ENCODE assay signal across 25 mouse cellular contexts in genomic region chr5:132274098-132274898, GRCm38 (mm10).
A peak's percentile ranks its signal among the peaks of the same experiment; 100 is the strongest.
DNase-seq lines count a peak whose midpoint lies in the region; ATAC-seq lines count a peak whose summit lies in the region.
"Had no signal": no experiment of that assay in that cellular context is flagged by ENCODE, and none has a peak within 500 bp of the region (broad histone marks: within the 10 kb centered on the region; RNA-seq: fewer than 3 reads in every experiment).

No protein-coding gene starts in this region.

- H3K36me3 ChIP-seq in forebrain, embryonic 12.5 days (replicated peaks): no peaks in the 10 kb centered on the region
- H3K36me3 ChIP-seq in forebrain, embryonic 10.5 days (replicated peaks): no peaks in the 10 kb centered on the region
- H3K36me3 ChIP-seq in kidney, embryonic 16.5 days (ENCODE audit: insufficient read depth, low read length): no peaks in the 10 kb centered on the region
- H3K36me3 ChIP-seq in limb, embryonic 13.5 days: no peaks in the 10 kb centered on the region
- H3K36me3 ChIP-seq: embryonic facial prominence, embryonic 10.5 days; intestine, embryonic 15.5 days; liver, embryonic 13.5 days; midbrain, embryonic 15.5 days had no signal

- WGBS in forebrain, embryonic 12.5 days: 67% methylated on average over 15 of the region's 15 CpGs
- 91% methylated on average over 15 of the region's 15 CpGs for WGBS in forebrain, embryonic 10.5 days
- WGBS in kidney, embryonic 16.5 days: 49% methylated on average over 15 of the region's 15 CpGs
- 32% methylated on average over 15 of the region's 15 CpGs for WGBS in limb, embryonic 13.5 days

- H3K4me1 ChIP-seq in forebrain, embryonic 12.5 days: peaks cover 36% of the 10 kb centered on the region; the same call in 1 of the 2 replicates
- H3K4me1 ChIP-seq in forebrain, embryonic 10.5 days: peaks cover 16% of the 10 kb centered on the region
- peaks cover 6% of the 10 kb centered on the region; the same call in 1 of the 2 replicates for H3K4me1 ChIP-seq in kidney, embryonic 16.5 days (ENCODE audit: insufficient read depth, low read length)
- peaks cover 25% of the 10 kb centered on the region for H3K4me1 ChIP-seq in limb, embryonic 13.5 days
- H3K4me1 ChIP-seq: megakaryocyte, embryonic 14.5 days had no signal

- 0 out of 2 replicates have a peak, but pooled peaks have one; percentile 33 for ATAC-seq in forebrain, embryonic 12.5 days (ENCODE audit: low FRiP score)
- 0 out of 2 replicates have a peak, but pooled peaks have one; percentile 39 for ATAC-seq in kidney, embryonic 16.5 days (ENCODE audit: low FRiP score, low TSS enrichment)
- 0 out of 2 replicates have a peak, but pooled peaks have one; percentile 48 for ATAC-seq in limb, embryonic 13.5 days (ENCODE audit: low FRiP score, low read depth)
- ATAC-seq: activated CD4-positive, CD25-positive, alpha-beta regulatory T cell, adult 4 months; intestine, embryonic 15.5 days; midbrain, embryonic 15.5 days had no signal

- DNase-seq in forebrain, embryonic 10.5 days (ENCODE audit: extremely low spot score, low spot score): no peak
- no peak for DNase-seq in kidney, postnatal 10 days
- peak; percentile 48 for DNase-seq in brain, adult 2 months (ENCODE audit: low read depth, low spot score)
- no peak for DNase-seq in adrenal gland, postnatal 4 days (ENCODE audit: low spot score in 2 of 2)
- no peak for DNase-seq in cerebellum, adult 9-11 months
- DNase-seq: adrenal gland, postnatal 14 days; cerebellum, adult 11 months; cerebellum, postnatal 10 days; gastrocnemius, postnatal 36 days; heart, postnatal 4 days; kidney, postnatal 14 days; liver, embryonic 13.5 days; lung, adult 2 months; right cerebral cortex, postnatal 25 days; spleen, adult 18-20 months had no signal

- H3K4me2 ChIP-seq in forebrain, embryonic 12.5 days: no peak overlapping the region
- H3K4me2 ChIP-seq in kidney, embryonic 16.5 days (replicated peaks; ENCODE audit: low read depth, low read length): no peak overlapping the region; the same call in 1 of the 2 replicates
- H3K4me2 ChIP-seq in limb, embryonic 13.5 days (replicated peaks): 0 out of 2 replicates have a peak overlapping the region, but pooled peaks have one; percentile 14
- H3K4me2 ChIP-seq: hindbrain, embryonic 14.5 days; intestine, embryonic 15.5 days; liver, embryonic 13.5 days; midbrain, embryonic 15.5 days had no signal

- no peaks in the 10 kb centered on the region for H3K9me3 ChIP-seq in forebrain, embryonic 12.5 days
- no peaks in the 10 kb centered on the region for H3K9me3 ChIP-seq in forebrain, embryonic 10.5 days
- no peaks in the 10 kb centered on the region for H3K9me3 ChIP-seq in kidney, embryonic 16.5 days (ENCODE audit: low read length)
- H3K9me3 ChIP-seq in limb, embryonic 13.5 days: no peaks in the 10 kb centered on the region
- H3K9me3 ChIP-seq: embryonic facial prominence, embryonic 10.5 days; intestine, embryonic 15.5 days; liver, embryonic 13.5 days; megakaryocyte, embryonic 14.5 days; midbrain, embryonic 15.5 days had no signal

- H3K9ac ChIP-seq in forebrain, embryonic 12.5 days: no peak overlapping the region
- no peak overlapping the region for H3K9ac ChIP-seq in kidney, embryonic 16.5 days (replicated peaks; ENCODE audit: low read length)
- no peak overlapping the region for H3K9ac ChIP-seq in limb, embryonic 13.5 days
- H3K9ac ChIP-seq: hindbrain, embryonic 14.5 days; intestine, embryonic 15.5 days; liver, embryonic 13.5 days; midbrain, embryonic 15.5 days had no signal

- H3K27ac ChIP-seq in forebrain, embryonic 12.5 days: no peak overlapping the region
- H3K27ac ChIP-seq in forebrain, embryonic 10.5 days: no peak overlapping the region
- H3K27ac ChIP-seq in kidney, embryonic 16.5 days (ENCODE audit: low read length): 0 out of 2 replicates have a peak overlapping the region, but pooled peaks have one; percentile 4
- no peak overlapping the region for H3K27ac ChIP-seq in limb, embryonic 13.5 days
- H3K27ac ChIP-seq: embryonic facial prominence, embryonic 10.5 days; hindbrain, embryonic 14.5 days; intestine, embryonic 15.5 days; layer of hippocampus, adult 2 months; liver, embryonic 13.5 days; midbrain, embryonic 15.5 days had no signal

- no peak overlapping the region for H3K4me3 ChIP-seq in forebrain, embryonic 12.5 days (replicated peaks)
- H3K4me3 ChIP-seq in forebrain, embryonic 10.5 days: no peak overlapping the region
- H3K4me3 ChIP-seq in kidney, embryonic 16.5 days (ENCODE audit: low read length): no peak overlapping the region
- H3K4me3 ChIP-seq in limb, embryonic 13.5 days: no peak overlapping the region
- H3K4me3 ChIP-seq: embryonic facial prominence, embryonic 10.5 days; intestine, embryonic 15.5 days; layer of hippocampus, adult 2 months; liver, embryonic 13.5 days; megakaryocyte, embryonic 14.5 days; midbrain, embryonic 15.5 days had no signal

- no peaks in the 10 kb centered on the region for H3K27me3 ChIP-seq in forebrain, embryonic 12.5 days
- no peaks in the 10 kb centered on the region for H3K27me3 ChIP-seq in forebrain, embryonic 10.5 days (ENCODE audit: poor library complexity, severe bottlenecking)
- no peaks in the 10 kb centered on the region for H3K27me3 ChIP-seq in kidney, embryonic 16.5 days (ENCODE audit: insufficient read depth, low read length)
- no peaks in the 10 kb centered on the region for H3K27me3 ChIP-seq in limb, embryonic 13.5 days
- H3K27me3 ChIP-seq: intestine, embryonic 15.5 days; liver, embryonic 13.5 days; megakaryocyte, embryonic 14.5 days; midbrain, embryonic 15.5 days had no signal
